Mouse (Mus musculus) right cerebral cortex, postnatal 4 days (tissue): ENCODE measurements around the gene Ttc28.

Source experiments
- DNase-seq: peaks from one replicate; pipeline ENCODE4 v3.0.0-alpha.2; 2022

The Ttc28 gene

GRCm38 (mm10) chr5:111104801-111105200 is 225.2 kb downstream of the Ttc28 start:
- no peak for DNase-seq

GRCm38 (mm10) chr5:111111378-111111777 is 231.8 kb downstream of the Ttc28 start:
- DNase-seq, result no peak

- DNase-seq, result no peak
These were observed 233.6 kb downstream of the Ttc28 start for GRCm38 (mm10) chr5:111113183-111113582.

GRCm38 (mm10) chr5:111113694-111114375 is 234.2 kb downstream of the Ttc28 start:
- no peak for DNase-seq

GRCm38 (mm10) chr5:111114597-111114996 is 235.0 kb downstream of the Ttc28 start:
- DNase-seq, result no peak

- DNase-seq, result no peak
These were observed 236.1 kb downstream of the Ttc28 start for GRCm38 (mm10) chr5:111115519-111116350.

- no peak for DNase-seq
These were observed 240.2 kb downstream of the Ttc28 start for GRCm38 (mm10) chr5:111119805-111120204.

- no peak for DNase-seq
These were observed 240.7 kb downstream of the Ttc28 start for GRCm38 (mm10) chr5:111120298-111120697.

- no peak for DNase-seq
These were observed 241.3 kb downstream of the Ttc28 start for GRCm38 (mm10) chr5:111120705-111121420.

- no peak for DNase-seq
These were observed 242.9 kb downstream of the Ttc28 start for GRCm38 (mm10) chr5:111122332-111123049.

- DNase-seq, result no peak
These were observed 243.6 kb downstream of the Ttc28 start for GRCm38 (mm10) chr5:111123050-111123746.

GRCm38 (mm10) chr5:111124620-111125200 is 245.1 kb downstream of the Ttc28 start:
- no peak for DNase-seq

GRCm38 (mm10) chr5:111125746-111126145 is 246.1 kb downstream of the Ttc28 start:
- no peak for DNase-seq

GRCm38 (mm10) chr5:111127786-111128185 is 248.2 kb downstream of the Ttc28 start:
- DNase-seq, result no peak

GRCm38 (mm10) chr5:111130121-111130520 is 250.5 kb downstream of the Ttc28 start:
- DNase-seq, result no peak

GRCm38 (mm10) chr5:111131561-111131960 is 252.0 kb downstream of the Ttc28 start:
- DNase-seq, result no peak

- DNase-seq, result no peak
These were observed 253.5 kb downstream of the Ttc28 start for GRCm38 (mm10) chr5:111133150-111133549.

- no peak for DNase-seq
These were observed 254.2 kb downstream of the Ttc28 start for GRCm38 (mm10) chr5:111133754-111134153.

- DNase-seq, result no peak
These were observed 257.7 kb downstream of the Ttc28 start for GRCm38 (mm10) chr5:111137283-111137682.

- DNase-seq, result no peak
These were observed 258.1 kb downstream of the Ttc28 start for GRCm38 (mm10) chr5:111137742-111138141.

- DNase-seq, result no peak
These were observed 258.7 kb downstream of the Ttc28 start for GRCm38 (mm10) chr5:111138239-111138833.
